ENCODE assay signal across 10 mouse cellular contexts in genomic region chr6:53461775-53462770, GRCm38 (mm10).
DNase-seq lines count a peak whose midpoint lies in the region; ATAC-seq and TF ChIP-seq lines count a peak whose summit lies in the region.
"Had no signal": no experiment of that assay in that cellular context is flagged by ENCODE, and none has a peak within 500 bp of the region (broad histone marks: within the 10 kb centered on the region; RNA-seq: fewer than 3 reads in every experiment).

No protein-coding gene starts in this region.

- H3K4me3 ChIP-seq in liver, adult 2 months (ENCODE audit: insufficient read depth, low read depth, low read length), result no peak overlapping the region
- no peak overlapping the region for H3K4me3 ChIP-seq in liver, embryonic 12.5 days
- H3K4me3 ChIP-seq in embryonic facial prominence, embryonic 15.5 days (replicated peaks), result no peak overlapping the region
- no peak overlapping the region for H3K4me3 ChIP-seq in limb, embryonic 15.5 days
- H3K4me3 ChIP-seq in kidney, embryonic 15.5 days (replicated peaks), result no peak overlapping the region
- H3K4me3 ChIP-seq: layer of hippocampus, adult 2 months had no signal

- peak; percentile 39 to 58 for DNase-seq in cerebellum, postnatal 14 days
- no peak for DNase-seq in cerebellum, adult 11-12 months
- peak; percentile 27 for DNase-seq in liver, adult 2 months (ENCODE audit: extremely low read depth, low read depth, low spot score)
- DNase-seq in spleen, adult 12 weeks (ENCODE audit: low spot score), result no peak
- DNase-seq: embryo, embryonic 11 days had no signal

- H3K9ac ChIP-seq in liver, adult 2 months (ENCODE audit: low read depth, low read length), result no peak overlapping the region
- H3K9ac ChIP-seq in liver, embryonic 12.5 days, result no peak overlapping the region
- H3K9ac ChIP-seq in embryonic facial prominence, embryonic 15.5 days, result no peak overlapping the region
- H3K9ac ChIP-seq in limb, embryonic 15.5 days, result no peak overlapping the region
- no peak overlapping the region for H3K9ac ChIP-seq in kidney, embryonic 15.5 days

- no peak for TF ChIP-seq CTCF in liver, adult 2 months (IDR thresholded peaks at IDR 0.05; ENCODE audit: low read depth, low read length)

- H3K79me2 ChIP-seq in liver, adult 2 months (ENCODE audit: control insufficient read depth, insufficient read depth, low read length), result no peaks in the 10 kb centered on the region

- no peak for ATAC-seq in liver, embryonic 12.5 days
- peak; percentile 34; the same call in 1 of the 2 replicates for ATAC-seq in embryonic facial prominence, embryonic 15.5 days (ENCODE audit: insufficient number of reproducible peaks, low FRiP score, low TSS enrichment, low read depth)
- ATAC-seq in limb, embryonic 15.5 days (ENCODE audit: insufficient number of reproducible peaks, low FRiP score, low TSS enrichment, low read depth), result no peak
- ATAC-seq in kidney, embryonic 15.5 days (replicated peaks; ENCODE audit: low FRiP score), result no peak

- WGBS in liver, adult 2 months, result 48% methylated on average over 12 of the region's 12 CpGs
- WGBS in liver, embryonic 12.5 days (ENCODE audit: insufficient replicate concordance), result 56% methylated on average over 12 of the region's 12 CpGs
- 26% methylated on average over 12 of the region's 12 CpGs for WGBS in embryonic facial prominence, embryonic 15.5 days
- 32% methylated on average over 12 of the region's 12 CpGs for WGBS in limb, embryonic 15.5 days
- WGBS in kidney, embryonic 15.5 days, result 77% methylated on average over 12 of the region's 12 CpGs

- no peaks in the 10 kb centered on the region; the same call in 1 of the 2 replicates for H3K4me1 ChIP-seq in liver, adult 2 months (ENCODE audit: control insufficient read depth, insufficient read depth, low read length)
- H3K4me1 ChIP-seq in liver, embryonic 12.5 days, result no peaks in the 10 kb centered on the region
- peaks cover 34% of the 10 kb centered on the region for H3K4me1 ChIP-seq in embryonic facial prominence, embryonic 15.5 days
- H3K4me1 ChIP-seq in limb, embryonic 15.5 days, result peaks cover 43% of the 10 kb centered on the region
- H3K4me1 ChIP-seq in kidney, embryonic 15.5 days, result no peaks in the 10 kb centered on the region

- H3K27ac ChIP-seq in liver, adult 2 months (replicated peaks; ENCODE audit: insufficient read depth, low read depth, low read length), result no peak overlapping the region
- no peak overlapping the region for H3K27ac ChIP-seq in liver, embryonic 12.5 days
- H3K27ac ChIP-seq in embryonic facial prominence, embryonic 15.5 days (replicated peaks), result peak overlapping the region; percentile 71
- H3K27ac ChIP-seq in limb, embryonic 15.5 days, result peak overlapping the region; percentile 74
- no peak overlapping the region for H3K27ac ChIP-seq in kidney, embryonic 15.5 days
- H3K27ac ChIP-seq: layer of hippocampus, adult 2 months had no signal

- H3K4me2 ChIP-seq in liver, embryonic 12.5 days, result no peak overlapping the region
- H3K4me2 ChIP-seq in embryonic facial prominence, embryonic 15.5 days (replicated peaks), result no peak overlapping the region
- H3K4me2 ChIP-seq in limb, embryonic 15.5 days, result no peak overlapping the region
- H3K4me2 ChIP-seq in kidney, embryonic 15.5 days, result no peak overlapping the region

- H3K36me3 ChIP-seq in liver, adult 2 months (ENCODE audit: control insufficient read depth, insufficient read depth, low read length), result no peaks in the 10 kb centered on the region
- no peaks in the 10 kb centered on the region for H3K36me3 ChIP-seq in liver, embryonic 12.5 days
- H3K36me3 ChIP-seq in embryonic facial prominence, embryonic 15.5 days, result no peaks in the 10 kb centered on the region
- no peaks in the 10 kb centered on the region for H3K36me3 ChIP-seq in limb, embryonic 15.5 days
- H3K36me3 ChIP-seq in kidney, embryonic 15.5 days, result no peaks in the 10 kb centered on the region

- no peaks in the 10 kb centered on the region for H3K9me3 ChIP-seq in liver, embryonic 12.5 days (replicated peaks)
- H3K9me3 ChIP-seq in embryonic facial prominence, embryonic 15.5 days (replicated peaks), result no peaks in the 10 kb centered on the region
- H3K9me3 ChIP-seq in limb, embryonic 15.5 days, result no peaks in the 10 kb centered on the region
- no peaks in the 10 kb centered on the region for H3K9me3 ChIP-seq in kidney, embryonic 15.5 days (replicated peaks)

- H3K27me3 ChIP-seq in liver, adult 2 months (ENCODE audit: control insufficient read depth, insufficient read depth, low read length), result peaks cover 3% of the 10 kb centered on the region; the same call in 1 of the 2 replicates
- H3K27me3 ChIP-seq in liver, embryonic 12.5 days (replicated peaks), result no peaks in the 10 kb centered on the region
- no peaks in the 10 kb centered on the region for H3K27me3 ChIP-seq in embryonic facial prominence, embryonic 15.5 days
- H3K27me3 ChIP-seq in limb, embryonic 15.5 days, result no peaks in the 10 kb centered on the region
- no peaks in the 10 kb centered on the region for H3K27me3 ChIP-seq in kidney, embryonic 15.5 days

- TF ChIP-seq POLR2A in liver, adult 2 months (IDR thresholded peaks at IDR 0.05; ENCODE audit: extremely low read depth, insufficient read depth, low read length), result no peak

Comparison
In these comparisons a context has a peak if more than half of its experiments do, and no peak if none do; other contexts are left out.
1. DNase-seq: peak in cerebellum, postnatal 14 days (2 of 2) and liver, adult 2 months (single experiment); none in cerebellum, adult 11-12 months (single experiment) and spleen, adult 12 weeks (single experiment).
2. H3K27ac ChIP-seq: peak in embryonic facial prominence, embryonic 15.5 days (single experiment) and limb, embryonic 15.5 days (single experiment); none in liver, adult 2 months (single experiment), liver, embryonic 12.5 days (single experiment) and kidney, embryonic 15.5 days (single experiment).